Mouse (Mus musculus): Measurements from ENCODE around the gene Abcc9. TPM values are rescaled to one million over a fixed set of nuclear protein-coding genes. Genes with fewer than 3 reads are reported as not detected.

Gene Abcc9
- polyA plus RNA-seq (2015; fragmentation: Nextera tagmentation; extraction: Ambion mirVana): 9.6 and 10.0 TPM in 2 replicates

DNA sequence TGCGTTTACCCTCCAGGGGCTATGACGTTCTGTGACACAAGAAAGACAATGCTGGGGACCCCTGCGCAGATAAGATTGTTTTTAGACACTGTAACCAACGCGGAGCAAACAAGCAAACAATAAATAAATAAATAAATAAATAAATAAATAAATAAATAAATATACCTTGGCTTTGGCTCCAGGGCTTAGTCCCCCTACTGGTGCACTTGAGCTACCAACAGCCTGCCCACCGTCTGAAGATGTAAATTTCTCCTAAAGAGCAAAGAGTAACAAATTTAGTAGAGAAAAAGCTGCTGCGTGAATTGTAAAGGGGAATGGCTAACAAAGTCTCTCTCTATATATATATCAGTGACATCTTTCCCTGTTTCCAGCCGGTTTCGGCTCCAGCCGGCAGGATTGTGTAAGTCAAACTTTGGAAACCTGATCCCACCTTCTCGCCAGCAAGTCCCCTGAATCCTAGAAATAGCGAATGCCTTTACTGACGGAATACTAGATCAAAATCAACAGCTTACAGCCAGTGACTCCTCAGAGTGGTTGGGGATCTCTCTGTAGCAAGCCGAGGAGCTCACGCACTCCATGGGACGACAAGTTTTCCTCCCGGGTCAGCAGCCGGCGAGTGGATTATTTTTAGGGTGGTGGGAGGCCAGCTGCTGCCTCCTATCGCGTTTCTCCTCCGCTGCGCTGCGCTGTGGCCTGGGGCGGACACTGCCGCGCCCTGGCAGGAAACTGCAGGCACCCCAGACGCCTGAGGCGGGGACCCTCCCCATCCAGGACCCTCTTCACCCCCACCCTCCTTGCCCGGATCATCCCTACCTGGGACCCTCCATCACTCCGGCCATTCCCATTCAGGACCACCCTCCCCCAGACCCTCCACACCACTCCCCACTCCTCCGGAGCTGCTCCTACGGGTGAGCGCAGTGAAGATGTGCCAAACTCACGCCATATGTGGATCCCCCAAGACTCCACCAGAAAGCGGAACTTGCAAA lies at the start of gene Abcc9:
Gene Abcc9 (minus strand): TSS at position 664 of the 986 bp plus-strand sequence.
- Histone ChIP-seq H3K4me1 (replicated peaks) (peaks cover 6% of the 10 kb centered on the region; the same call in 1 of the 2 replicates), H3K9me3 (no peaks in the 10 kb centered on the region), H3K27ac (peak within 1 kb of the TSS; percentile 75), H3K9ac (peak within 1 kb of the TSS; percentile 56), H3K36me3 (no peaks in the 10 kb centered on the region), H3K27me3 (replicated peaks) (no peaks in the 10 kb centered on the region), H3K4me3 (replicated peaks) (peak within 1 kb of the TSS; percentile 40), H3K4me2 (replicated peaks) (peak within 1 kb of the TSS; percentile 78)
- ATAC-seq: peak; percentile 73
- WGBS: 6% methylated on average over 36 of the region's 36 CpGs

DNA sequence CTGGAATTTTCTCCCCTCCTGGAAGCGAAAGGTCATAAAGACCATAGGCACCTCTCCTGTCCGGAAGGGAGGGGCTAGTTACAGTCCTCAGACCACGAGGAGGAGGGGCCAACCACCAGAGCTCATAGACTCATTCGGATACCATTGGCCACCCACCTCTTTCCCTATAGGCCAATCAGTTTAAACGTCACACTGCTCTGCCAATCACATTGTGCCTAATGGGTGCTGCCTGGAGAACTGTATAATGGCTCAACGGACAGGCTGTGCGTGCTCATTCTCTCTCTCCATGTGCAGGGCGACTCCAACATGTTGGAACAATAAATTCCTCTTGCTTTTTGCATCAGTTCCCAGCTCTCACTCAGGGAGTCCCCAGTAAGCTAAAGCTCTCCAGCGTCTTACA lies 49.2 kb upstream of the Abcc9 start:
- no peaks in the 10 kb centered on the region for H3K36me3 ChIP-seq
- 60% methylated on average over 9 of the region's 9 CpGs for WGBS
- no peak for ATAC-seq
- no peak overlapping the region for H3K4me3 ChIP-seq (replicated peaks)
- no peak overlapping the region for H3K4me2 ChIP-seq (replicated peaks)
- no peaks in the 10 kb centered on the region for H3K9me3 ChIP-seq
- H3K27me3 ChIP-seq (replicated peaks): no peaks in the 10 kb centered on the region; the same call in 1 of the 2 replicates
- no peak overlapping the region for H3K27ac ChIP-seq
- no peak overlapping the region for H3K9ac ChIP-seq
- no peaks in the 10 kb centered on the region; the same call in 1 of the 2 replicates for H3K4me1 ChIP-seq (replicated peaks)

DNA sequence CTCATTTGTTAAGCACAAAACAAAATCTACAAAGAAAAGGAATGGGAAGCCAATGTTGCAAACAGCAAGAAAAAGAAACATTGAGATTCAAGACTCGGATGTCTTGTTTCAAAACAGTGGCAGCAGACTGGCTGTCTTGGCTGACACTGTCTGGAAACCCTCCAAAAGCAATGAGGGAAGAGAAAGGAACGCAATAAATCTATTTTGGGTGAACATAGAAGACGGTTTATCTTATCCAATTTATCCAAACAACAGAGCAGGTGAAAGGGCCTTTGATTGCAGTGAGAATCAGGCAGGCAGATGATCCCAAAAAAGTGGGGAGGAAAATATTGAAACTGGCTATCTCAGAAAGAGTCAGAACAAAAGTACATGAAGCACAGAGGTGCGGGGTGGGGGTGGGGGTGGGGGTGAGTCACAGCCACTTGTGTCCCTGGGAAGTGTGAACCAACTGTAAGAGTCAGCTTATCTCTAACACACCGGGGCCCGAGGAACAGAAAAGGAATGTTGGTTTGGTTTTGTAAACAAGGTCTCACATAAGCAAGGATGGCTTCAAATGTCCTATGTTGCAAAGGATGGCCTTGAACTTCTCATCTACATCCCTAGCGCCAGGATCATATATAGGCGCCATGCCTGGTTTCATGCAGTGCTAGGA lies 46.1 kb upstream of the Abcc9 start:
- Histone ChIP-seq H3K36me3 (no peaks in the 10 kb centered on the region), H3K4me1 (replicated peaks) (no peaks in the 10 kb centered on the region; the same call in 1 of the 2 replicates), H3K9ac (no peak overlapping the region), H3K9me3 (no peaks in the 10 kb centered on the region), H3K4me3 (replicated peaks) (no peak overlapping the region), H3K27ac (no peak overlapping the region), H3K27me3 (replicated peaks) (no peaks in the 10 kb centered on the region), H3K4me2 (replicated peaks) (no peak overlapping the region)
- WGBS: 46% methylated on average over 8 of the region's 8 CpGs
- no peak for ATAC-seq

DNA sequence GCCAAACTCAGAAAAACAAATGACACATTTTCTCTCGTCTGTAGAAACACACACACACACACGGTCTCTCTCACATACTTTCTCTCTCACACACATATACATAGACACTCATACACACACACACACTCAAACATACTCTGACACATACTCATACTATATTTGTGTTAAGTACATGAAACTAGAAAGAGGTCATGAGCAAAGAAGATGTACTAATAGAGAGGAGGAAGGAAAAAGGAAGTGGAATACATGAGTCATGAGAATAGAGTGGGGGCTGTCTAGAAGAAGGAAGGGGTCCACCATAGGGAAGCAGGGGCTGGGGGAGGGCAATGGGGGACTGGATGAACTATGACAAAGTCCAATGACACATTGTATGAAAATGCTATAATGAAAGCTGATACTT lies 45.0 kb upstream of the Abcc9 start:
- H3K4me2 ChIP-seq (replicated peaks): no peak overlapping the region; the same call in 1 of the 2 replicates
- H3K27me3 ChIP-seq (replicated peaks): no peaks in the 10 kb centered on the region
- no peaks in the 10 kb centered on the region for H3K9me3 ChIP-seq
- H3K4me3 ChIP-seq (replicated peaks): no peak overlapping the region
- no peak for ATAC-seq
- H3K36me3 ChIP-seq: no peaks in the 10 kb centered on the region
- 40% methylated on average over 2 of the region's 2 CpGs for WGBS
- no peak overlapping the region for H3K9ac ChIP-seq
- peak overlapping the region; percentile 59; the same call in 1 of the 2 replicates for H3K27ac ChIP-seq
- H3K4me1 ChIP-seq (replicated peaks): no peaks in the 10 kb centered on the region; the same call in 1 of the 2 replicates

DNA sequence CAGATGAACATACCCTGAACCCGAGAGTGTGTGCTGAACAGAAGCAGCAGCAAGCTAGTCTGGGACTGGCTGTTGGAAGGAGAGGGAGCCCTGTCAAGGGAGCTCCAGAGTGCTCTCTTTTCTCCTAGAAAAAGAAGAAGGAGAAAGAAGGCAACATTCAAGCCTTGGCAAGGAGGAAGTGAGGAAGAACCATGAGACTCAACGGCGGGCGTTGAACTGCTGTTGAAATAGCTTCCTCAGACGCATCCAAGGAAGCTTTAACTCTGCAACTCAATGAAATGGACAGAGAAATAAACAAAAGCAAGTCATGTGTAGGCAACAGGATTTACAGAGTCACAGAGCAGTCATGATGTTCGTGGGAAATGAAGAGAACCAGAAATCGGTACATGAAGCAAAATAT lies 44.6 kb upstream of the Abcc9 start:
- Histone ChIP-seq H3K4me1 (replicated peaks) (no peaks in the 10 kb centered on the region; the same call in 1 of the 2 replicates), H3K9ac (no peak overlapping the region), H3K4me2 (replicated peaks) (peak overlapping the region; percentile 5), H3K9me3 (no peaks in the 10 kb centered on the region), H3K27ac (peak overlapping the region; percentile 59), H3K36me3 (no peaks in the 10 kb centered on the region), H3K27me3 (replicated peaks) (no peaks in the 10 kb centered on the region), H3K4me3 (replicated peaks) (no peak overlapping the region)
- WGBS: 37% methylated on average over 7 of the region's 7 CpGs
- ATAC-seq: no peak

DNA sequence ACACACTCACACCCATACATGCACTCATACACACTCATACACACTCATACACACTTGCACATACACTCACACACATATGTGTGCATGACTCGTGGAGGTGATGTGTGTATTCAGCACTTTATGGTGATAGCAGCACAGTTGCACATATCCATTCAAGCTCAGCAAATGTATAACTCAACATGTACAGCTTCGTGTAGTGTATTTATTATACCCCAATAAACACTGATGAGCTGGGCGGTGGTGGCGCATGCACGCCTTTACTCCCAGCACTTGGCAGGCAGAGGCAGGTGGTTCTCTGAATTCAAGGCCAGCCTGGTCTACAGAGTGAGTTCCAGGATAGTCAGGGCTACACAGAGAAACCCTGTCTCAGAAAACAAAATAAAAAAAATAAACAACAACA lies 43.4 kb upstream of the Abcc9 start:
- Histone ChIP-seq H3K27ac (no peak overlapping the region), H3K9me3 (no peaks in the 10 kb centered on the region), H3K36me3 (no peaks in the 10 kb centered on the region), H3K9ac (no peak overlapping the region), H3K27me3 (replicated peaks) (no peaks in the 10 kb centered on the region), H3K4me2 (replicated peaks) (no peak overlapping the region), H3K4me3 (replicated peaks) (no peak overlapping the region), H3K4me1 (replicated peaks) (no peaks in the 10 kb centered on the region; the same call in 1 of the 2 replicates)
- WGBS: 77% methylated on average over 5 of the region's 5 CpGs
- peak; percentile 73 for ATAC-seq

DNA sequence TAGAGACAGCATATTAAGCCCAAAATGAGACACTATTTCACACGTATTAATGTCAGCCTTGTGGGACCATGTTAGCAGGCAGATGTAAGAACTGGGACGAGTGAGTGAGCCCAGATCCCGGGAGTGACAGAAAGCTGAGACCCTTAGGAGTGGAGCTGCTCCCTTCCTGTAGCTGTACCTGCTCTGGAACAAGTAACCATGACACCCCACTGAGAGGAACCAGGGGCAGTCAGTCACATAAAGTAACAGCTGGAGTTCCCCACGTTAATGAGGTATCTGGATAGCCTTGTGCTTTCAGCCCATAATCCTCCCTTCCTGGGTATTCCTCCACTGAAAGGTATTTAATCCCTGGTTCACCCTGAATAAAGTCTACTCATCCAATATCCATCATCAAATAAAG lies 41.1 kb upstream of the Abcc9 start:
- no peak overlapping the region for H3K9ac ChIP-seq
- H3K36me3 ChIP-seq: no peaks in the 10 kb centered on the region
- no peak overlapping the region for H3K4me3 ChIP-seq (replicated peaks)
- no peaks in the 10 kb centered on the region; the same call in 1 of the 2 replicates for H3K4me1 ChIP-seq (replicated peaks)
- H3K9me3 ChIP-seq: no peaks in the 10 kb centered on the region
- WGBS: 52% methylated on average over 4 of the region's 4 CpGs
- ATAC-seq: no peak
- no peaks in the 10 kb centered on the region for H3K27me3 ChIP-seq (replicated peaks)
- no peak overlapping the region for H3K27ac ChIP-seq
- no peak overlapping the region for H3K4me2 ChIP-seq (replicated peaks)

DNA sequence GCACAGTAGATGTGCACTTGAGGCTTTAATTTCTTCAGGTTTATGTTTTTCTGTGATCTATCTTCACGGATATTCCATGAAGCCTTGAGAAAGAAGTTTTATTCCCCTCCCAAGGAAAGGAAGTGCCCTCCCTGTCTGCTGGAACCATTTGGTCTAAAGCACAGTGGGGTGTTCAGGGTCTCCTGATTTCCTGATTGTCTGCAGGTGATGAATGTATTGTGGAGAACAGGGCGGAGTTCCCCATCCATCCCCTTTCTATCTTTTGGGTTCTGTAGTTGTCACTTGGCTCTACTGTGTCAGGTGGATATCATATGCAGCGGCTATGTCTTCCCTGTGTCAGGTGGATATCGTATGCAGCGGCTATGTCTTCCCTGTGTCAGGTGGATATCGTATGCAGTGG lies 39.6 kb upstream of the Abcc9 start:
- Histone ChIP-seq H3K4me3 (replicated peaks) (no peak overlapping the region), H3K4me2 (replicated peaks) (no peak overlapping the region), H3K9ac (no peak overlapping the region), H3K4me1 (replicated peaks) (no peaks in the 10 kb centered on the region), H3K27ac (no peak overlapping the region), H3K9me3 (no peaks in the 10 kb centered on the region), H3K36me3 (no peaks in the 10 kb centered on the region), H3K27me3 (replicated peaks) (no peaks in the 10 kb centered on the region)
- ATAC-seq: no peak
- 87% methylated on average over 6 of the region's 6 CpGs for WGBS

DNA sequence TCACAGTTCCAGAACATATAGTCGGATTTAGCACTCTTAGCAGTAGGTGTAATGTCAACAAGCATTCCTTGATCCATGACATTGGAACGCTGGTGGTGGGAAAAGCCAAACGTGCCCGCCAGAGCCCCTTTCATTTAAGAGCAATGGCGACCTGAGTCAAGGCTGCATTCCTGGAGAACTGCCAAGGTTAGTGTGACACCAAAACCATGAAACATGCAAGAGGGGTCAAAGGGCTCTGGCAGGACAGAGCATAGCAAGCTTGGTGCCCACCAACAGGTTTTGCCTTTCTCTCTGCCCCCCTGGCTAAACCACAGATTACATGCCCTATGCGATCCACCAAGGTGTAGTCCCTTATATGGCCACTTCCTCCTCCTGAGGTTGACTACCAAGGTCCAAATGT lies 36.5 kb upstream of the Abcc9 start:
- Histone ChIP-seq H3K4me3 (replicated peaks) (no peak overlapping the region), H3K9ac (no peak overlapping the region), H3K27ac (no peak overlapping the region), H3K4me1 (replicated peaks) (no peaks in the 10 kb centered on the region), H3K27me3 (replicated peaks) (no peaks in the 10 kb centered on the region), H3K4me2 (replicated peaks) (no peak overlapping the region), H3K9me3 (no peaks in the 10 kb centered on the region), H3K36me3 (no peaks in the 10 kb centered on the region)
- WGBS: 76% methylated on average over 6 of the region's 6 CpGs
- ATAC-seq: no peak

DNA sequence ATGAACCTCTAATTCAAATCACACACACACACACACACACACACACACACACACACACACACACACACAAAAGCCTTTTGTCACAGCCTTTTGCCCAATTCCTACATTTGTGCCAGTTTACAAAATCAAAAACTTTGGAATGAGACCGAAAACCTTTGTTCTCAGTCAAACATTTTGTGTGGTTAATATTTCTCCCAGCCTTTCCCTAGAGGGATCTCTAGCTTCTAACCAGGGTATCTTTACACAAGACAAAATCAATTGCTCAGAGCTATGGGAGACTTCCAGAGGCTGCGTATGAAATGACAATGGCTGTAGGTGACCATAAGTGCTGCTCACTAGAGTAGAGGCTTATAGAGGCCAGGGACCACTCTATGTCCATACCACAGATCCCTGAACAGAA lies 36.1 kb upstream of the Abcc9 start:
- H3K27me3 ChIP-seq (replicated peaks): no peaks in the 10 kb centered on the region
- H3K9me3 ChIP-seq: no peaks in the 10 kb centered on the region
- H3K4me3 ChIP-seq (replicated peaks): no peak overlapping the region
- H3K9ac ChIP-seq: no peak overlapping the region
- 82% methylated on average over 2 of the region's 2 CpGs for WGBS
- H3K4me1 ChIP-seq (replicated peaks): no peaks in the 10 kb centered on the region
- H3K4me2 ChIP-seq (replicated peaks): no peak overlapping the region
- no peaks in the 10 kb centered on the region for H3K36me3 ChIP-seq
- no peak overlapping the region for H3K27ac ChIP-seq
- ATAC-seq: no peak

DNA sequence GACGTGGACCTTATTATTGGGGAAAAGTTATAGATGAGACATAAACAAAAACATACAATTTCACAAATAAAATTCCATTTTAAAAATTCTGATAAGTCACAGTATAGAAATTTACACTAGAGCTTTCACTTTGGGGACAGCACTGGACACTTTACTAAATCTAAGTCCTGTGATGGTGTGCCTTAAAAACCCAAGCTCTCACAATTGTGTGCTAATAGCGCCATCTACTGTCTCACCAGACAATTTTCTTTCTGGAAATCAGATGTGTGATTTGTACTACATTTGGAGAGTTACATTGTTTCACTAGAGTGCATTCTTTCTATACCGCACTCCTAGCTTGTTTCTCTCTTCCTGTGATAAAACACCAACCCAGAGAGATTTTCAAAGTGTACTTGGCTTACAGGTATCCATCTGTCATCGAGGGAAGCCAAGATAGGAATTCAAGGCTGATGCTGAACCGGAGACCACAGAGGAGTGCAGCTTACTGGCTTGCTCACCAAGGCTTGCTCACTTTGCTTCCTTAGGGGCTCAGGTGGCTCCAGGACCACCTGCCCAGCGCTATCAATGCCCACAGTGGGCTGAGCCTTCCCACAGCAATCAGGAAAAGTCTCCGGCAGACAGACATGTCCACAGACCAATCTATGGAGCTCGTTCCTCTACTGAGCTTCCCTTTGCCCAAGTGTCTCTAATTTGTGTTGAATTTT lies 33.3 kb upstream of the Abcc9 start:
- H3K9ac ChIP-seq: no peak overlapping the region
- no peak overlapping the region for H3K4me3 ChIP-seq (replicated peaks)
- no peak overlapping the region for H3K4me2 ChIP-seq (replicated peaks)
- 46% methylated on average over 8 of the region's 8 CpGs for WGBS
- no peak for ATAC-seq
- no peaks in the 10 kb centered on the region for H3K9me3 ChIP-seq
- no peaks in the 10 kb centered on the region for H3K36me3 ChIP-seq
- no peak overlapping the region for H3K27ac ChIP-seq
- no peaks in the 10 kb centered on the region for H3K4me1 ChIP-seq (replicated peaks)
- no peaks in the 10 kb centered on the region for H3K27me3 ChIP-seq (replicated peaks)

Data from intestine, embryonic 15.5 days (tissue).